Mouse (Mus musculus) testis, adult 2 months (tissue): Measurements from ENCODE around the gene Gm20388.

Source experiments
- CTCF ChIP-seq: fragments of 200-500 bp; IDR thresholded peaks from 2 replicates; pipeline ENCODE4 v1.5.1; 2012; ENCODE audit warnings: low read depth, mild to moderate bottlenecking, inconsistent platforms, low read length, moderate library complexity; ENCODE audit not compliant: control insufficient read depth, insufficient read depth, insufficient replicate concordance
- POLR2A ChIP-seq: fragments of 200-500 bp; IDR thresholded peaks from 2 replicates; pipeline ENCODE4 v1.6.1; 2012; ENCODE audit warnings: low read depth, mild to moderate bottlenecking, inconsistent platforms, low read length, moderate library complexity; ENCODE audit not compliant: control insufficient read depth

- TF ChIP-seq CTCF (no peak), POLR2A (no peak)
Measured at GRCm38 (mm10) chr8:123685477-123685876, 3774.8 kb downstream of the Gm20388 start.
